Mouse (Mus musculus): ENCODE data around the gene Samd5.

The Samd5 gene

DNA sequence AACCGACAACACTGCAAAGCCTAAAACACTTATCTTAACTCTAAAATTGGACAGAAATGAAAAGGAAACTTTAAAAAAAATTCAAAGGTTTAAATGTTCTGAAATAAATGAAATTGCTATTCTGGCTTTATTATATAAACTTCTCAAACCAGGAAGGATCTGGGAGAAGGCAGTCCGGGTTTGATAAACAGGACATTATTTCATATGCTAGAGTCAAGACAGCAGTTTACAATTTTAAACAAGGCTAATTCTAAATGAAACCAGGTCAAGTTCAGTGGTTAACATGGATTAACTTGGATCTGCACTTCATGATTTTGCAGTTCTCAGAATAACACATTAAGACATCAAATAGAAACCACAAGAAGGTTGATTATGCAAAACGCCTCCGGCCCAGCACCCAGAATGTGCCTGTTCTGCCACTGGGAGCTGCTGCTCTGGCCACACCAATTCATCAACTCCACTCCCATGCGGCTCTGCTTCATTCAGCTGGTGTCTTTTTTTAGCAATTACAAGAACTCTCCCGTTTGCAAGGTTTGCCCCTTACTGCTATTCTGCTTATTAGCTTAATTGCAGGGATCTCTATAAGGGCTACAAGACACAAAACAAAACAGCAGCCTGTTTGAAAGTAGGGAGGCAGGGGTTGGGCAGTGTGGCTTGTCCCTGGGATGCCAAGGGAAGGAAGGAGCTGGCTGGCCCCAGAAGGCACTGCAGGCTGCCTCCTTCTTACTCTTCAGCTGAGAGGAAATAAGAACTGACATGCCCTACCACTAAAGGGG is 24.8 kb downstream of the Samd5 start:
- no peak for DNase-seq (ENCODE audit: low read depth, low spot score)

DNA sequence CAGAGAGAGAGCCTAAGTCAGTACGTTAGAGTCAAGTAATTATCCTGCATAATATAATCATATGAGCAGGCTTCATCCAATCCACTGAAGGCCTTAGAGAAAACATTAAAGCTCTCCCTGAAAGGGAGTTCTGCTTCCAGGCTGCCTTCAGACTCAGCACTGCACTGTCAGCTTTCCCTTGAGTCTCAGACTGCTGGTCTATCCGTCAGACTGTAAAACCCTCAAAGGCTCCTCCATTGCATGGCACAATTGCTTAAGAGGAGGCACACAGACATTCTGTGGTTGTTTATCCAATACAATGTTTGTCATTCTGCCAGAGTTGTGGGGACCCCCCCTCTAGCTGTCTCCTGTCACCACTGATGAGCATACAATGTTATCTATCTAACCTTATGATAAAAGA is 26.5 kb downstream of the Samd5 start:
- no peak for DNase-seq (ENCODE audit: low read depth, low spot score)

DNA sequence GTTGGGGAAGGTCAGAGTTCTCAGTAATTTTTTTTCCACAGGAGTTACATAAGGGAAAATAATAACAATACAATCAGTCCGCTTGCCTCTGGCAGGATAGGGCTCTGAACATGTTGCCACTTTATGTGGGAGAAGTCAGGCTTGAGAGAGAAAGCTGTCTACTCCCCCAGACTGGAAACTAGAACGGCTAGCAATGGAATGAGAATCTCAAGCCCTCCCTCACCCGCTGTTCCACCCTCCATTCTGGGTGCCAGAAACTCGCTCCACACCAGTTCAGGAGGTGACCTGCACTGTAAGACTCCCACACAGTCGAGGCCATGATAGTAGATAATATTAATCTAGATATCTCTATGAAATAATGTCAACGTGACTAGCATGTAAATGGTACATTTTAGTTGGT is 27.3 kb downstream of the Samd5 start:
- DNase-seq (ENCODE audit: low read depth, low spot score), result no peak

DNA sequence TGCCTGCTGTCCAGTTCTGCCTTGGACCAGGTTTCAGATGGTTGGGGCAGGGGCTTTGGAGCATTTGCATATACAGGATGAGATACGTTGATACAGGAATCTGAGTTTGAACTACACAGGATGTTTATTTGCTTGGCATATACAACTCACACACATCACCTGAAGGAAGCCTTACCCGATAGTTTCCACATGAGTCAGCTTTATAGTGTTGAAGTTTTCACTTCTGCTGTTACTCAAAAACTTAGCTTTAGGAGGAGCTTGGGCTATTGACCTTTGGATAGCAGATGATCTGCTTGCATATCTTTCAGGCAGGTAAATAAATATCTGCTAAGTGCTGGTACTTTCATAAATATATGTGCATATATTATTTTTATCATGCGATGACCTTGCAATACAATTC is 28.6 kb downstream of the Samd5 start:
- no peak for DNase-seq (ENCODE audit: low read depth, low spot score)

DNA sequence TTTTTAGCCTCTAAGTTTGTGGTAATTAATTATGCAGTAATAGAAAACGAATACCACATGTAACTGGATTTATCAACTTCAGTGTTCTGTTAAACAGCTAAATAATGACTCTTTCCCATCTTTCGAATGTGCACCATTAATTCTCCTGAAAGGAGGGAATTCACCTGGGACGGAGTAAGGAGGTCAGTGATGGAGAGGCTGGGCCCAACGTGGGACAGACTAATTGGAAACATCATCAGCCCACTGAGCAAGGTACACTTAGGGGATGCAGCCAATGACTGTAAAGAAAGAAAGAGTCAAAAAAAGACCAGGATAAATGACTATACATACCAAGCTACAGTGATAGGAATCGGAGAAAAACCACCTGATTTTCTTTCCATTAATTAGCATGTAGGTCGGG is 31.5 kb downstream of the Samd5 start:
- DNase-seq (ENCODE audit: low read depth, low spot score), result no peak

DNA sequence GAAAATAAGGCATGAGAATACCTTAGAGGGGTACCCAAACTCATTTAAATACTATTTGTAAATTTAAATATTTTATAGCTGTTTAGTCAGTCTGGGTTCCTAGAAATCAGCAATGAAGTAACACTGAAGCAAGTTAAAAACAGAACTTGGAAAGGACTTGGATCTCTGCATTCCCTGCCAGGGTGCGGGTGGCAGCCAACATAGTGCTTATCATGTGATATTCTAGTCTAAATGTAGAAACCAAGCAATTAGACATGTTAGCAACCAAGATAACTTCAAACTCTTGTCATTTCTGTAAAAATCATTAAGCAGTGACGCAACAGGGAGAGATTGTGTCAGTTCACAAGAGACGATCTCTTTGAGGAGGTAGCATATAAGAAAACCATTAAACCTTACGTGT is 32.9 kb downstream of the Samd5 start:
- no peak for DNase-seq (ENCODE audit: low read depth, low spot score)

DNA sequence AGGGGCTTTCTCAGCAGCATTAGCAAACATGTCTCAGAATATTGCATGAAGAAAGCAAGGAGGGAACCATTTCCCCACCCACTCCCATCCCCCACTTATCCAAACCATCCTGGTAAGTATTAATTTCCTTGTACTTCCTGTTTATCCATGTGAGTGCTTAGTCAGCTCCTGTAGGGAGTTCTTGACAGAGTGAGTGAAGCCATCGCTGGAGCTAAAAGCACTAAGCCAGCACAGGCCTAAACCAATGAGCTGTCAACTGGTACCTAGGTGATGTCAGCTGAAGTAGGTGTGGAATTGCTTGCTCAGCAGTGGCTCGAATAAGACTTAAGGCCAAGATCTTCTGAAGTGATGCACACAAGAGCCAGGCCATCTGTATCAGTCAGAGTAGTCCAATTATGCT is 34.3 kb downstream of the Samd5 start:
- no peak for DNase-seq (ENCODE audit: low read depth, low spot score)

DNA sequence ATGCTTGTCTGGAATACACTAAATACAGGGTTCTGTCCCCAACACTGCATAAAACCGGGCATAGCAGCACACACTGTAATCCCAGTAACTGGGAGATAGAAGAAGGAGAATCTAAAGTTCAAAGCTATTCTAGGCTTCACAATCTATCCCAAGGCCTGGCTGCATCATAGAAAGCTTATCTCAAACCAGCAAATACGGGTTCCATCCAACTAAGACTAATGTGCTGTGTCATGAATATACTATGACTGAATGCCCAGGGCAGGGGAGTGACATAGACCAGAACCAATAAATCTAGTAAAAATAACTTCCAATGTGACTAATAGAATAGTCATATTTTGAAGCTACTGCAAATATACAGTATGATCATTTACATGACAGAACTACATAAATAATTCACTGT is 35.0 kb downstream of the Samd5 start:
- DNase-seq (ENCODE audit: low read depth, low spot score), result no peak

DNA sequence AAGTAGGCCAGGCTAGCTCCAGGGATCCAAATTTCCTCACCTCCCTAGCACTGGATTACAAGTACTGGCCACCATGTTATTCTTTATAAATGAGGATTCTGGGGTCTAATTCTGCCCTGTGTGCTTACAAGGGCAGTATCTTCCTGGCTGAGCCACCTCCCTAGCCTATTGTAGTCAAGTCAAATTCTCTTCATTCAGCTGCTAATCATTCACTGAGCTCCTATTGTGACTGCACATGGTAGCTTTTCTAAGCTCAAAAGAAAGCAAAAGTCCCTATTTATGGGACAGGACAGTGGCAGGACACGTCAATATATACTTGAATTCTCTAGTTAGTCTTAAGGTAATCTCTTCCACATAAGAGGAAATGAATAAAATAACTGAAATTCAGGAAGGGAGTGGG is 49.7 kb downstream of the Samd5 start:
- DNase-seq (ENCODE audit: low read depth, low spot score), result no peak

DNA sequence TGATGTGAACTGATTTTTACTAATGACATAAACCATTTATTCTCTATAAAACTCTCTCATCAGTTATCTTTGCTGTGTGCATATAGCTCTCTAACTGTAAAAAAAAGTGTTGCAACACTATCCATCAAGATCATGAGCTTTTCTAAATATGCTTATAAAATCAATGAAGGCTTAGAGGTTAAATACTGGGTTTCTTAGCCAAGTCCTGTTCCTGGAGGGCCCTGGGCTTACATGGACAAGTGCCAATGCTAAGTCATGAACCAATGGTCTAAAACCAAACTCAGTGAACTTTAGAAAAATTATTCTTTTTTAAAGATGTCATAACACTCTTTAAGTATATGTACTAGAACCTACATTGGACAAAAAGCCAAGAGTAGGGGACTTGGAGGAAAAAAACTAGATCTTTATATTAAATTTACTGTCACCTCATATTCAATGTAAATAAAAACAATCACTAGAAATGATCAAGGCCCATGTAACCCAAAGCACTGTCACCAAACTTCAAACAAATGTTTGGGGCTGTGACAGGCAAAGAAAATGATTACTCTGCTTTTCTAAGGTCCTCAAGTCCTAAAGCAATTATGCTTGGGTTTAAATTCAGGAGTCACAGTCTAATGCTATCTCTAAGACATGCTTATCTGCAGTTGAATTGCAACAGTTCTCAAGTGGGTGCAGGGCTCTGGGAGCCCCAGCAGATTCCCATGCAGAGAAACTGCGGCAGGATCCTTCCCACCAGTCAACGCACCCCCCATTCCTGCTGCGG is 52.9 kb downstream of the Samd5 start:
- DNase-seq (ENCODE audit: low read depth, low spot score), result no peak

DNA sequence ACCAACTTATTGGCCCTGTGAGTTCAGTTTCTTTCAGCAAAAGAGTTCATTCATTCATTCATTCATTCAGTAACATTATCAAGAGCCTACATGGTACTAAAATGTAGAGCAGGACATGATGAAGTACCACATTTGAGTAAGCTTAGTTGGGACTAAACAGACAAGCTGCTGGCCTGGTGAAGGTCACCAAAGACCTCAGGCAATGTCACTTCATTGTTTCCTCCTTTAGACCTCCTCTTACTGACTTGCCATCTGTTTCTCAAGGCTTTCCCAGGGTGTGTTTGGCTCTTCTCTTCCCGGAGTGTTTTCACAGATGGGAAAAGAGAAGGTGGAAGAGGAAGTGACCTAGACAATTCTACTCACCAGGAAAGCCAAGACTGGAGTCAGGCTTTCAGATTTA is 54.0 kb downstream of the Samd5 start:
- DNase-seq (ENCODE audit: low read depth, low spot score), result no peak

DNA sequence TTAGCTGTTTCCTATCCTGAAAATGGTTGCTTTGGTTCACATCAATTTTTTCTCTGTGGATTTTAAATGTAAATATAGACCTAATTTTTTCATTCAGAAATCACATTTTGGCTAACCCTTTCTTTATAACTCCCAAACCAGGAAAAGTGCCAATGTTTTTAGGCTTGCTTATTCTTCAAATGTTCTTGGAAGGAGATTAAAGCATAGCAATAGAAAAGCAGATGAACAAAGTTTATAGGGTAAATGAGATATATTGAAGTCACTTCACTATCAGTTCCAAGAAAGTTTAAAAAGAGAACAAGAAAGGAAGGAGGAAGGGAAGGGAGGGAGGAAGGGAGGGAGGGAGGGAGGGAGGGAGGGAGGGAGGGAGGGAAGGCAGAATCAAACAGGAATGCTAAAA is 60.0 kb downstream of the Samd5 start:
- no peak for DNase-seq (ENCODE audit: low read depth, low spot score)

DNA sequence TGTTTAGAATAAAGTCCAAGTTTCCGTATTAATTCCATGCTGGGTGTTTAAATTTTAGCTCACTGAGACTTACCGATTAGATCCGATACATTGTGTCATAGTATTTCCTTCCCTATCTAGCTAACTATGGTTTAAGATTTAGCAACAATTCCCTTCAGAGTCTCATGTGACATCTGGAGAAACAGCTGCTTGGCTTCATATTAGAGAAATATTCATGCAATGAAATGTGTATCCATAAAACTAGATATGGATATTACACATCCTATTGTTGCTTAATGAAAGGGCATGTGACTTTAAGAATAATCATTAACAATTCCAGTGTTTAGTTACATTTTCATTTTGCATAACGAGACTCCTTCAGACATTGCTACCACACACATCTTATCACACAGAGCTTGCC is 66.2 kb downstream of the Samd5 start:
- DNase-seq (ENCODE audit: low read depth, low spot score), result no peak

DNA sequence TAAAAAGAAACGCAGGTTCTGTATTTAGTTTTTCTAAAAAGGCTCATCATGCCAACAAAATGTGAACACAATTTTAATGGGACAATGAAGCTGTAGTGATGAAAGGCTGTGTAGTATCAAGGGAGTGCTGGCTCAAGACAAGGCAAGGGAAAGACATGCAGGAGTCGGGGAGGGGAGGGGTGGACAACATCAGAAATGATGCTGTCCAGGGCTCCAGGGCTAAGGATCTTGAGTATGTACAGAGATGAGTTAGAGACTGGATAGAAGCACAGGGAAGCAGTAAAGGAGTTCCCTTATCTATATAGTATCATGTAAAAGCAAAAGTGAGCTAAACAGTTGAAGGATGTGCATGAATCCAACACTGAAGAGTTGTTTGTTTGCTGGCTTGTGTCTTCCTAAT is 67.9 kb downstream of the Samd5 start:
- no peak for DNase-seq (ENCODE audit: low read depth, low spot score)

DNA sequence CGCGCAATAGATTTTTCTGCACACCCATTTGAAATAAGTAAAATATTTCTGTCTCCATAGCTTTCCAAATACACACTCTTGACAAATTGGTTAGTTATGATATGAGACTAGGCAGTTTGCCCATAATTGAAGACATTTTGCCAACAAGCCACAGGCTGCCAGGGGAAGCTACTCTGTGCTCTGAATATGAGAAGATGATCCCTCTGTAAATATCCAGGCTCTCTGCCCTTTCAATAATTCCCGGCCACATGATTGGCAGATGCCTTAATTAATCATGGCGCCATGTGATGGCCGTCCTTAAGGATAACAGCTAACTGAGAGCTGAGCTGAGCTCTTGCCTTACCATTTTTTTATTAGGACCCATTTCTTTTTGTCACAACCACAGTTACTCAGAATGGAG is 69.4 kb downstream of the Samd5 start:
- DNase-seq (ENCODE audit: low read depth, low spot score), result no peak

DNA sequence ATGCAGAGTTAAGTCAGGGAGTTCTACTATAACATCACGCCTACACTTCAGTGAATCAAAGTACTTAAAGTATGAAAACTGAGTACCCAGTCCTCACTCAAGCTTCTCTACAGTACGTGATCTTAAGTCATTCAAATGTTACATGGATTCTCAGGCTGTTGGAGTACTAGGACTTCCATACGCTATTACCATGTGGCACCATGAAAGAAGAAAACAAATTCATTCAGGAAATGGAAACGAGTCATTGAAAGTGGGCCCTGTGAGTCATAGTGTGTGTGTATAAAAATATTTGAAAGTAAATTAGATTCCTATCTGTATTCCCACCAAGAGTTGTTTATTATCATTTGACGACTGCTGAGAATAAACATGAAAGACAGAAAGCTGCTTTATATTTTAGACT is 71.7 kb downstream of the Samd5 start:
- no peak for DNase-seq (ENCODE audit: low read depth, low spot score)

DNA sequence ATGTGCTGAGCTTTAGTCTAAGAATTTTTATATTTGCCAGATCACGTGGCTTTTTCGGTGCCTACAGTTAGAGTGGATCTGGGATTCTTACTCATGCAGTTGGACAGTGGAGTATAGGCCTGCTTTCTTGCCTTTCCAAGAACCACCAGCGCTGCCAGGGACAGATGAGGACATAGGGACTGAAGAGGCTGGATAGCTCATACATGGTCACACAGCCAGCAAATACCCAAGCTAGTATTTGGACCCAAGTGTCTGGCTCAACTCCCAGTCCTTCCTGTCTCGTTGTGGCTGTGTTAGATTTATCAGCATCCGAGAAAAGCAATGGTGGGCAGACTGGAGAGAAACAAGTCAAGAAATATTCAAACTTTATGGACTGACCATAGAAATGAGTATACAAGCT is 72.2 kb downstream of the Samd5 start:
- DNase-seq (ENCODE audit: low read depth, low spot score), result no peak

DNA sequence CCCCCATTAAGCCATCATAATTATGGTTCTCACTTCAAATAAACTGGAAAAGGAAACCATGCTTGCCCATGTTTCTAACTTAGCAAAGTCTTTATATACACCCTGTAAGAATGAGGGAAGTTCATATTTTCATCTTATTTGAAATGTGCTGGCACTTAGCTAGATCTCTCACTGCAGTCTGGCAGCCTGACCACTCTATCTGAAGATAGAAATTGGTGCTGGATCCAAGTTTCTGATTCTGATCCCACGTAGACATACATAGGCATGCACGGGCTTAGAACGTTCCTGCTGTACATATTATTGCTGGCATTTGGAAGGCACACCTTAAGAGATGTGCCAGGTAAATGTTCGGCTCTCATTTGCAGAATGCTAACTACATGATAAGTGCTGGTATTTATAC is 72.6 kb downstream of the Samd5 start:
- no peak for DNase-seq (ENCODE audit: low read depth, low spot score)

DNA sequence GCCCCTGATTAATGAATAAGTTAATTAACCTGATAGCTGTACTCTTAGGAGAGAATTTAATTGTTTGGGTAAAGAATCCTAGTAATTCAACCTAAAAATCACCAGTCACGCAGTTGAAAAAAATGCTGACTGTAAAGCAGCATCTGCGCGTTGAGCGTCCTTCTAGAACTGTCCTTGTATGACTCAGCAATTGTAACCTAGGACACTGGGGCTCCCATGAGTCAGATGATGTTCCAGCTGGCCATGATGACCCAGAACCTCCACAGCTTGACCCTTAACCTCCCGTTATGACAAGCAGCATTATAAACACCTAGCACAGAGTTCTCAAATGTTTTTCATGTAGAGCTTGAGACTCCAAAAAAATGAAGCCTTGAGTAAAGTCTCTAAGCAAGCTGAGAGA is 78.8 kb downstream of the Samd5 start:
- DNase-seq (ENCODE audit: low read depth, low spot score), result no peak

DNA sequence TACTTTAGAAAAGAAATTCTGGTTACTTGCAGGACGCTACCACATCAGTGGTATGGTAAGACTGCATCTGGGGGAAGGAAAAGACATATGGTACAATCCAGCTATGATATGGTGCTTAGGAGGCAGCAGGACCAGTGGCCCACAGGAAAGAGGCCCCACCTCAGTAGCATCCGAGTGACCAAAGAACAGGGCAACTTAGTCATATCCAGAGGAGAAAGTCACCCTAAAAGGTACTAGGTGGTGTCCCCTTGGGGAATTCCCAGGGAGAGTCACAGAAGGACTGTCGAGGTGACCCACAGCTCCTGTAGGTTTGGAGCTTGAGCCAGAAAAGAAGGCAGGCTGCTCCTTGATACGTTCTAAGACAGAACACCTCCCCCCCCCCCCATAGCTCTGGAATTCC is 80.3 kb downstream of the Samd5 start:
- DNase-seq (ENCODE audit: low read depth, low spot score), result no peak

DNA sequence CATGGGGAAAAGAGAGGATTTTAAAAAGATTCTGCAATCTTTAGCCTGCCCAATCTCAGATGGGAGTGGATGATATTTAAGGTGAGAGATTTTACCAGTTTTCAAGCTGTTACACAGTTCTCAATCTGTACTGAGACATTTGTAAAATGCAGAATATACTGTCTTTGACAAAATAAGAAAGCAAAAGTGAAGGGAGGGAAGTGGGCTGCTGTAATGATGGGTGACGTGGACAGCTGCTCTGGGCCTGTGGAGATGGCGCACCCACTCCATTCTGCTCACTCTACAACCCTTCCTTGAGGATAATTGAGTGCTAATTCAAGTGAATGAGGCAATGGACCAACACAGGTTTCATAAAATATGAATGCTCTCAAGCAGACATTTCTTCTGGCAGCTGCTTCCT is 84.4 kb downstream of the Samd5 start:
- no peak for DNase-seq (ENCODE audit: low read depth, low spot score)

DNA sequence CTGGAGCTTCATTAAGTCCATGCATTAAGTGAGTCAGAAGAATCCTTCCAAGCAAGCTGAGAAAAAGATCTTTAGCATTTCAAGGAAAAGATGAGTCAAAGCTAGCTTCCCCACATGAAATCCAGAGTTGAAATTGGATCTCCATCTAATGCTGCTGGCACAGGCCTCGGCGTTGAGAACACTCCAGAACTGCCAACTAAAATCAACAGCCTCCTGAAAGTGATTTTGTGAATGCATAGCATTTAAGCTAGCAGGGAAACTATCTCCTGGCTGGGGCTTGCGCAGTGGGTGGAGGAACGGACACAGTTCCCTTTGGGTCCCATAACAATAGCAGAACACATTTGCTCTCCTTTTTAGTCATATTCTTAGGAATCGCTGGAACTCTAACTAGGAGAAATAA is 88.7 kb downstream of the Samd5 start:
- no peak for DNase-seq (ENCODE audit: low read depth, low spot score)

DNA sequence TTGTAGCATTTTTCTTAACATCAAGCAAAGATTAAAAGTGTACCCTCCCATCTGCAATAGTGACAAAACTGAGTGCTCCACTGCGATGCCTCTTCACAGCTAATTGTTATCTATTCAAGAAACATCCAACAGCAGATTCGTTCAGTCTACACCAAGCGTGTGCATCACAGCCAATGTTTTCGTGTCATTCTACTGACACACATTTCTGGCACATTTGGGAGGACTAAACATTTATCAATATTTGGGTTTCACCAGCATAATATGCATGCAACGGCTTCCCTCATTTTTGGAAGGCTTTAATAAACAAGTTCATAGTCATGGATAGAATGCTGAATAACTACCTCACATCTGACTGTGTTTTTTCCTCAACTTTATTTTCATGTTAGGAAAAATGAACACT is 95.6 kb downstream of the Samd5 start:
- no peak for DNase-seq (ENCODE audit: low read depth, low spot score)

DNA sequence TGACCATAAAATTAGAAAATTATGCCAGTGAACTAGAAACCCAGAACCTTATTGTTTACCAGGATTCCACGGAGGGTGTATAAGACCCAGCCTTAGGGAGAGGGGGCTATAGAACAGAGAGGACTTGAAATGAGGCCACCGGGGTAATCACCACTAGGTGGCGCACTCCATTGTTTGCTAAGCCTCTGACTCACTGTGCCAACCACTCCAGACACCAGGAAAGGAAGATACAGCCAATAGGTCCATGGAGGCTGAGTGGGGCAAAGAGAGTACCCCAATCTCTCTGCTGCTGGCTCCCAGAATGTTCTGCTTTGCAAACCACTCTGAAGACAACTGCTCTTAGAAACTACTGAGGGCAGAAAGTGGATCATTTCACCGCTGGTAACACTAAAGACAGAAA is 99.4 kb downstream of the Samd5 start:
- peak; percentile 3 for DNase-seq (ENCODE audit: low read depth, low spot score)

Measured in A20 (cell line).